Mouse (Mus musculus) embryonic facial prominence, embryonic 12.5 days (tissue): ENCODE data around the gene Tmtc2. TPM values are rescaled to one million over a fixed set of nuclear protein-coding genes. Genes with fewer than 3 reads are reported as not detected.

Source experiments
- ATAC-seq: fragments of 200-750 bp; cut with Nextera tagmentation; 2 replicates; pipeline ENCODE4 v1.8.0; 2017; ENCODE audit not compliant: insufficient number of reproducible peaks, insufficient read depth, low FRiP score, low TSS enrichment
- H3K27ac ChIP-seq: fragments of 300-500 bp; sonication (generic); 2 replicates; pipeline ENCODE4 v1.5.1; 2016; ENCODE audit warnings: mild to moderate bottlenecking
- H3K27me3 ChIP-seq: fragments of 300-500 bp; sonication (generic); 2 replicates; pipeline ENCODE4 v1.6.1; 2016; ENCODE audit warnings: mild to moderate bottlenecking, moderate library complexity
- H3K36me3 ChIP-seq: fragments of 300-500 bp; sonication (generic); 2 replicates; pipeline ENCODE4 v1.6.1; 2016; ENCODE audit warnings: mild to moderate bottlenecking
- H3K4me1 ChIP-seq: fragments of 300-500 bp; sonication (generic); 2 replicates; pipeline ENCODE4 v1.6.1; 2016
- H3K4me2 ChIP-seq: fragments of 300-500 bp; sonication (generic); replicated peaks from 2 replicates; pipeline ENCODE4 v1.6.1; 2016; ENCODE audit warnings: mild to moderate bottlenecking, moderate library complexity
- H3K4me3 ChIP-seq: fragments of 300-500 bp; sonication (generic); 2 replicates; pipeline ENCODE4 v1.5.1; 2016; ENCODE audit warnings: mild to moderate bottlenecking
- H3K9ac ChIP-seq: fragments of 300-500 bp; sonication (generic); 2 replicates; pipeline ENCODE4 v1.6.1; 2016; ENCODE audit warnings: mild to moderate bottlenecking, moderate library complexity
- H3K9me3 ChIP-seq: fragments of 300-500 bp; sonication (generic); 2 replicates; pipeline ENCODE4 v1.6.1; 2016; ENCODE audit warnings: mild to moderate bottlenecking, moderate library complexity
- WGBS: fragments of 180-500 bp; shearing (Covaris S2); methylation state at CpG from one replicate; pipeline ENCODE4 v1.1.7; 2016; 5-methylcytosine and 5-hydroxymethylcytosine counted together
- polyA plus RNA-seq: library from polyadenylated mRNA; unstranded; fragments of >200 nt; fragmentation: Nextera tagmentation; extraction: Ambion mirVana; gene quantifications from 2 replicates; pipeline ENCODE4 v1.2.1, GENCODE M21; 2016

Gene Tmtc2
- polyA plus RNA-seq, 1 experiment from 2014 or later, result 18.1 TPM

- no peaks in the 10 kb centered on the region for H3K27me3 ChIP-seq
- H3K4me2 ChIP-seq, result peak overlapping the region; percentile 7; the same call in 1 of the 2 replicates
Measured at GRCm38 (mm10) chr10:105489970-105490735, 84.1 kb downstream of the Tmtc2 start.

GRCm38 (mm10) chr10:105486977-105487376, 87.3 kb downstream of the Tmtc2 start:
- ATAC-seq, result no peak
- 48% methylated on average over 4 of the region's 4 CpGs for WGBS

More at GRCm38 (mm10) chr10:105489970-105490735, 84.1 kb downstream of the Tmtc2 start:
- H3K27ac ChIP-seq, result no peak overlapping the region
- 36% methylated on average over 14 of the region's 14 CpGs for WGBS
- ATAC-seq, result peak; percentile 69; the same call in 1 of the 2 replicates
- no peaks in the 10 kb centered on the region for H3K9me3 ChIP-seq
- no peaks in the 10 kb centered on the region for H3K36me3 ChIP-seq
- H3K4me3 ChIP-seq, result no peak overlapping the region
- no peak overlapping the region for H3K9ac ChIP-seq
- H3K4me1 ChIP-seq, result no peaks in the 10 kb centered on the region

GRCm38 (mm10) chr10:105484355-105485094, 89.7 kb downstream of the Tmtc2 start:
- 65% methylated on average over 2 of the region's 2 CpGs for WGBS
- H3K4me2 ChIP-seq, result no peak overlapping the region
- no peak overlapping the region for H3K9ac ChIP-seq
- H3K27ac ChIP-seq, result no peak overlapping the region
- no peaks in the 10 kb centered on the region for H3K4me1 ChIP-seq
- no peaks in the 10 kb centered on the region for H3K9me3 ChIP-seq
- H3K4me3 ChIP-seq, result no peak overlapping the region
- H3K36me3 ChIP-seq, result no peaks in the 10 kb centered on the region; the same call in 1 of the 2 replicates
- no peaks in the 10 kb centered on the region for H3K27me3 ChIP-seq
- ATAC-seq, result 0 out of 2 replicates have a peak, but pooled peaks have one; percentile 47

More at GRCm38 (mm10) chr10:105486977-105487376, 87.3 kb downstream of the Tmtc2 start:
- H3K9ac ChIP-seq, result no peak overlapping the region
- H3K4me1 ChIP-seq, result no peaks in the 10 kb centered on the region
- no peaks in the 10 kb centered on the region for H3K36me3 ChIP-seq
- no peaks in the 10 kb centered on the region for H3K27me3 ChIP-seq
- no peaks in the 10 kb centered on the region for H3K9me3 ChIP-seq
- H3K4me3 ChIP-seq, result no peak overlapping the region
- H3K4me2 ChIP-seq, result no peak overlapping the region
- no peak overlapping the region for H3K27ac ChIP-seq

GRCm38 (mm10) chr10:105479771-105480170, 94.5 kb downstream of the Tmtc2 start:
- no peaks in the 10 kb centered on the region; the same call in 1 of the 2 replicates for H3K36me3 ChIP-seq
- H3K27me3 ChIP-seq, result no peaks in the 10 kb centered on the region
- H3K4me1 ChIP-seq, result no peaks in the 10 kb centered on the region
- H3K4me3 ChIP-seq, result no peak overlapping the region
- H3K27ac ChIP-seq, result no peak overlapping the region
- no peaks in the 10 kb centered on the region for H3K9me3 ChIP-seq
- no peak overlapping the region for H3K4me2 ChIP-seq
- H3K9ac ChIP-seq, result no peak overlapping the region
- 61% methylated on average over 11 of the region's 11 CpGs for WGBS
- no peak for ATAC-seq

GRCm38 (mm10) chr10:105477623-105478238, 96.5 kb downstream of the Tmtc2 start:
- no peak for ATAC-seq
- no peaks in the 10 kb centered on the region; the same call in 1 of the 2 replicates for H3K36me3 ChIP-seq
- H3K27me3 ChIP-seq, result no peaks in the 10 kb centered on the region
- H3K27ac ChIP-seq, result no peak overlapping the region
- WGBS, result 90% methylated on average over 18 of the region's 18 CpGs
- no peak overlapping the region for H3K4me2 ChIP-seq
- H3K9me3 ChIP-seq, result no peaks in the 10 kb centered on the region
- no peak overlapping the region for H3K9ac ChIP-seq
- no peaks in the 10 kb centered on the region for H3K4me1 ChIP-seq
- no peak overlapping the region for H3K4me3 ChIP-seq

GRCm38 (mm10) chr10:105474162-105474830, 100.0 kb downstream of the Tmtc2 start:
- Histone ChIP-seq H3K4me2 (no peak overlapping the region), H3K4me1 (no peaks in the 10 kb centered on the region)

GRCm38 (mm10) chr10:105464378-105464777, 109.9 kb downstream of the Tmtc2 start:
- no peak for ATAC-seq
- 88% methylated on average over 4 of the region's 4 CpGs for WGBS
- Histone ChIP-seq H3K36me3 (no peaks in the 10 kb centered on the region), H3K27ac (no peak overlapping the region), H3K4me1 (no peaks in the 10 kb centered on the region), H3K27me3 (no peaks in the 10 kb centered on the region), H3K9me3 (no peaks in the 10 kb centered on the region), H3K4me3 (no peak overlapping the region), H3K9ac (no peak overlapping the region), H3K4me2 (no peak overlapping the region)

More at GRCm38 (mm10) chr10:105474162-105474830, 100.0 kb downstream of the Tmtc2 start:
- Histone ChIP-seq H3K36me3 (no peaks in the 10 kb centered on the region), H3K9ac (no peak overlapping the region), H3K27ac (no peak overlapping the region), H3K9me3 (no peaks in the 10 kb centered on the region), H3K27me3 (no peaks in the 10 kb centered on the region), H3K4me3 (no peak overlapping the region)
- 85% methylated on average over 6 of the region's 6 CpGs for WGBS
- ATAC-seq, result no peak

GRCm38 (mm10) chr10:105453441-105453840, 120.8 kb downstream of the Tmtc2 start:
- Histone ChIP-seq H3K4me2 (no peak overlapping the region), H3K9me3 (no peaks in the 10 kb centered on the region), H3K9ac (no peak overlapping the region), H3K27ac (no peak overlapping the region), H3K4me3 (no peak overlapping the region), H3K4me1 (no peaks in the 10 kb centered on the region), H3K27me3 (no peaks in the 10 kb centered on the region), H3K36me3 (no peaks in the 10 kb centered on the region)
- no peak for ATAC-seq
- WGBS, result 84% methylated on average over 8 of the region's 8 CpGs

- H3K9ac ChIP-seq, result no peak overlapping the region
- no peaks in the 10 kb centered on the region for H3K36me3 ChIP-seq
- no peak overlapping the region for H3K27ac ChIP-seq
- no peak overlapping the region for H3K4me2 ChIP-seq
- H3K4me1 ChIP-seq, result no peaks in the 10 kb centered on the region
- no peak overlapping the region for H3K4me3 ChIP-seq
- H3K9me3 ChIP-seq, result no peaks in the 10 kb centered on the region
- 88% methylated on average over 2 of the region's 2 CpGs for WGBS
- no peak for ATAC-seq
- no peaks in the 10 kb centered on the region for H3K27me3 ChIP-seq
Measured at GRCm38 (mm10) chr10:105447191-105447590, 127.1 kb downstream of the Tmtc2 start.

GRCm38 (mm10) chr10:105444309-105444708, 129.9 kb downstream of the Tmtc2 start:
- H3K27ac ChIP-seq, result no peak overlapping the region
- no peaks in the 10 kb centered on the region for H3K27me3 ChIP-seq
- no peaks in the 10 kb centered on the region for H3K4me1 ChIP-seq
- H3K36me3 ChIP-seq, result no peaks in the 10 kb centered on the region
- H3K4me2 ChIP-seq, result no peak overlapping the region
- WGBS, result 73% methylated on average over 3 of the region's 3 CpGs
- H3K9me3 ChIP-seq, result no peaks in the 10 kb centered on the region
- ATAC-seq, result no peak
- H3K9ac ChIP-seq, result no peak overlapping the region
- H3K4me3 ChIP-seq, result no peak overlapping the region

GRCm38 (mm10) chr10:105434879-105435278, 139.4 kb downstream of the Tmtc2 start:
- no peak for ATAC-seq
- Histone ChIP-seq H3K4me3 (no peak overlapping the region), H3K27ac (no peak overlapping the region), H3K9ac (no peak overlapping the region), H3K27me3 (no peaks in the 10 kb centered on the region), H3K4me1 (peaks cover 12% of the 10 kb centered on the region), H3K4me2 (no peak overlapping the region), H3K36me3 (no peaks in the 10 kb centered on the region), H3K9me3 (no peaks in the 10 kb centered on the region)
- 63% methylated on average over 5 of the region's 5 CpGs for WGBS
